In genomic region chr4:57839343-57839742, GRCm38 (mm10) we compare ENCODE assay signal across 17 mouse cellular contexts.
DNase-seq lines count a peak whose midpoint lies in the region; ATAC-seq and TF ChIP-seq lines count a peak whose summit lies in the region.
"Had no signal": no experiment of that assay in that cellular context is flagged by ENCODE, and none has a peak within 500 bp of the region (broad histone marks: within the 10 kb centered on the region; RNA-seq: fewer than 3 reads in every experiment).

No protein-coding gene starts in this region.

- no peak for ATAC-seq in heart, embryonic 11.5 days (replicated peaks; ENCODE audit: insufficient number of reproducible peaks, low FRiP score, low TSS enrichment)
- ATAC-seq in megakaryocyte-erythroid progenitor cell, adult 5-6 weeks (replicated peaks; ENCODE audit: low FRiP score, low TSS enrichment, poor library complexity, severe bottlenecking), result no peak

- no peak for TF ChIP-seq POLR2A in heart, adult 2 months (IDR thresholded peaks at IDR 0.05; ENCODE audit: insufficient read depth, low read depth, low read length)

- H3K4me2 ChIP-seq in heart, embryonic 11.5 days, result no peak overlapping the region
- H3K4me2 ChIP-seq: hindbrain, embryonic 12.5 days; liver, embryonic 13.5 days had no signal

- peaks cover 11% of the 10 kb centered on the region for H3K36me3 ChIP-seq in heart, adult 2 months (ENCODE audit: control insufficient read depth, insufficient read depth, low read length)
- H3K36me3 ChIP-seq in heart, embryonic 11.5 days (ENCODE audit: control insufficient read depth, insufficient read depth, low read length), result no peaks in the 10 kb centered on the region
- no peaks in the 10 kb centered on the region for H3K36me3 ChIP-seq in limb, embryonic 10.5 days
- H3K36me3 ChIP-seq: embryonic facial prominence, embryonic 10.5 days; hindbrain, embryonic 12.5 days; liver, embryonic 13.5 days; midbrain, embryonic 10.5 days had no signal

- no peaks in the 10 kb centered on the region for H3K9me3 ChIP-seq in heart, embryonic 11.5 days (replicated peaks; ENCODE audit: control insufficient read depth, low read length)
- H3K9me3 ChIP-seq in limb, embryonic 10.5 days (replicated peaks), result no peaks in the 10 kb centered on the region
- H3K9me3 ChIP-seq: embryonic facial prominence, embryonic 10.5 days; hindbrain, embryonic 12.5 days; liver, embryonic 13.5 days; midbrain, embryonic 10.5 days had no signal

- H3K9ac ChIP-seq in heart, adult 2 months (ENCODE audit: low read depth, low read length), result no peak overlapping the region
- no peak overlapping the region for H3K9ac ChIP-seq in heart, embryonic 11.5 days (ENCODE audit: low read depth, low read length)
- H3K9ac ChIP-seq: hindbrain, embryonic 12.5 days; liver, embryonic 13.5 days had no signal

- H3K79me2 ChIP-seq in heart, adult 2 months (replicated peaks; ENCODE audit: control insufficient read depth, insufficient read depth, low read length), result peaks cover 5% of the 10 kb centered on the region

- intact Hi-C loops in heart, adult 2 months (cut with DNase I), result no loop called here
- intact Hi-C loops in heart, postnatal 10 days (cut with DNase I), result no loop called here

- 0 out of 2 replicates have a peak overlapping the region, but pooled peaks have one; percentile 20 for H3K27ac ChIP-seq in heart, adult 2 months
- peak overlapping the region; percentile 29; the same call in 1 of the 2 replicates for H3K27ac ChIP-seq in heart, embryonic 11.5 days (ENCODE audit: low read depth, low read length)
- H3K27ac ChIP-seq in limb, embryonic 10.5 days, result no peak overlapping the region
- H3K27ac ChIP-seq: embryonic facial prominence, embryonic 10.5 days; gastrocnemius, adult 2 months; hindbrain, embryonic 12.5 days; layer of hippocampus, adult 2 months; liver, embryonic 13.5 days; midbrain, embryonic 10.5 days had no signal

- DNase-seq in heart, adult 2 months, result peak in 1 of 2 experiments; percentile 34
- no peak for DNase-seq in heart, postnatal 10 days
- DNase-seq in lung, postnatal 36 days, result peak; percentile 40
- DNase-seq in lung, postnatal 25 days (ENCODE audit: low spot score), result no peak
- no peak for DNase-seq in natural killer cell, adult 2 months (ENCODE audit: low spot score in 2 of 2)
- no peak for DNase-seq in limb, embryonic 10.5 days (ENCODE audit: low spot score)
- DNase-seq: cerebellum, postnatal 10 days; gastrocnemius, adult 2 months; kidney, adult 18-20 months; liver, embryonic 13.5 days; right cerebral cortex, postnatal 4 days had no signal

- 37% methylated on average over 4 of the region's 4 CpGs for WGBS in heart, adult 2 months
- WGBS in heart, embryonic 11.5 days (ENCODE audit: insufficient replicate concordance), result 28% methylated on average over 4 of the region's 4 CpGs
- WGBS in limb, embryonic 10.5 days, result 87% methylated on average over 4 of the region's 4 CpGs

- no peaks in the 10 kb centered on the region for H3K27me3 ChIP-seq in heart, adult 2 months (ENCODE audit: control insufficient read depth, insufficient read depth, low read length)
- H3K27me3 ChIP-seq in heart, embryonic 11.5 days (ENCODE audit: control insufficient read depth, insufficient read depth, low read length), result no peaks in the 10 kb centered on the region
- no peaks in the 10 kb centered on the region for H3K27me3 ChIP-seq in limb, embryonic 10.5 days (ENCODE audit: low read depth, poor library complexity, severe bottlenecking)
- H3K27me3 ChIP-seq: hindbrain, embryonic 12.5 days; liver, embryonic 13.5 days had no signal

- H3K4me3 ChIP-seq in heart, adult 2 months, result no peak overlapping the region
- H3K4me3 ChIP-seq in heart, embryonic 11.5 days (ENCODE audit: low read depth, low read length), result no peak overlapping the region
- no peak overlapping the region for H3K4me3 ChIP-seq in limb, embryonic 10.5 days
- H3K4me3 ChIP-seq: embryonic facial prominence, embryonic 10.5 days; gastrocnemius, adult 2 months; hindbrain, embryonic 12.5 days; layer of hippocampus, adult 2 months; liver, embryonic 13.5 days; midbrain, embryonic 10.5 days had no signal

- TF ChIP-seq CTCF in heart, adult 2 months (IDR thresholded peaks at IDR 0.05), result no peak

- peaks cover 34% of the 10 kb centered on the region for H3K4me1 ChIP-seq in heart, adult 2 months (ENCODE audit: control insufficient read depth, insufficient read depth, low read length)
- peaks cover 33% of the 10 kb centered on the region for H3K4me1 ChIP-seq in heart, embryonic 11.5 days (ENCODE audit: control insufficient read depth, insufficient read depth, low read length)
- H3K4me1 ChIP-seq in limb, embryonic 10.5 days, result peaks cover 29% of the 10 kb centered on the region
- H3K4me1 ChIP-seq: liver, embryonic 13.5 days had no signal

- 0 out of 2 replicates have a peak, but pooled peaks have one; percentile 60 for TF ChIP-seq EP300 in heart, adult 2 months (IDR thresholded peaks at IDR 0.05; ENCODE audit: insufficient read depth, low read depth, low read length)
